Mouse (Mus musculus): Measurements from ENCODE around the gene Rab26. TPM values are rescaled to one million over a fixed set of nuclear protein-coding genes. Genes with fewer than 3 reads are reported as not detected.
A peak's percentile ranks its signal among the peaks of the same experiment; 100 is the strongest.

The Rab26 gene
- polyA plus RNA-seq, 1 experiment from 2014 or later: 0.92 TPM

DNA sequence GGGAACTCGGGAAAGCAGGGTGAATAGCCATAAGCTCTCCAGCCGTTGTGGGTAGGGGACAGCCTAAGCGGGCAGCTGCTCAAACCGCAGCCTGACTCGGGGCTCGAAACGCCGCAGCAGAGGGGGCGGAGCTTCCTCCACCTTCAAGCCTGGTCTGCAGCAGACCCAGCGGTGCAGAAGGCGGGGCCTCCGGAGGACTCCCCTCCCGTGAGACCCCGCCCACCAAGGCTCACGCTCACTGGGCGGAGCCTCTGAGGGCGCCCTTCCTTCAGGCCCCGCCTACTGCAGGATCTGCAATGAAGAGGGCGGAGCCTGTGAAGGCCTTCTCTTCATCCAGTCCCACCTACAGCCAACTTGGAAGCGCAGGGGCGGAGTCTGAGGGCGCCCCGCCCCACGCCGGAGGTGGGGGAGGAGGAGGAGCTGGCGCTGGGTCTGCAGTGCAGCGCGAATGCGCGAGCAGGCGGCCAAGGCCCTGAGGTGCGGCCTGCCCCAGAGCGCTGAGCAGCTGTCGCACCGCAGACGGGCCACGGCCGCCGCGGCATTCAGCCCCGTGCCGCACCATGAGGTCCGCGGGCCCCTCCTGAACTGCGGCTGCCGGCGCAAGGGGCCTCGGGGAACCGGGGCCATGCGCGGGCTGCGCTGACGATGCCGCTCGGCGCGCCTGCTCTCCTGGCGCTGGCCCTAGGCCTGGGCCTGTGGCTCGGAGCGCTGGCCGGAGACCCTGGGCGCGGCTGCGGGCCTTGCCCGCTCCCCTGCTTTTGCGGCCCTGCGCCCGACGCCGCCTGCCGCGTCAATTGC, 15.8 kb upstream of the Rab26 start, which contains the start of gene Pkd1:
Gene Pkd1, plus strand, starts transcription at position 217 of the 798 bp plus-strand sequence.
- ATAC-seq (replicated peaks; ENCODE audit: extremely low read depth, insufficient read depth, low FRiP score): peak; percentile 97
- peaks cover 19% of the 10 kb centered on the region for H3K4me1 ChIP-seq (ENCODE audit: control insufficient read depth, insufficient read depth, low read length)
- H3K9me3 ChIP-seq (replicated peaks; ENCODE audit: control insufficient read depth, low read length): no peaks in the 10 kb centered on the region
- peak within 1 kb of the TSS; percentile 85 for H3K4me3 ChIP-seq (ENCODE audit: low read length)
- no peaks in the 10 kb centered on the region for H3K27me3 ChIP-seq (ENCODE audit: control insufficient read depth, insufficient read depth, low read length)
- H3K27ac ChIP-seq (ENCODE audit: low read length): peak within 1 kb of the TSS; percentile 93
- H3K36me3 ChIP-seq (ENCODE audit: control insufficient read depth, insufficient read depth): no peaks in the 10 kb centered on the region
- peak within 1 kb of the TSS; percentile 94 for H3K4me2 ChIP-seq (ENCODE audit: low read depth, low read length)
- WGBS: under 1% methylated on average over 72 of the region's 72 CpGs
- H3K9ac ChIP-seq (ENCODE audit: low read length): peak within 1 kb of the TSS; percentile 89

DNA sequence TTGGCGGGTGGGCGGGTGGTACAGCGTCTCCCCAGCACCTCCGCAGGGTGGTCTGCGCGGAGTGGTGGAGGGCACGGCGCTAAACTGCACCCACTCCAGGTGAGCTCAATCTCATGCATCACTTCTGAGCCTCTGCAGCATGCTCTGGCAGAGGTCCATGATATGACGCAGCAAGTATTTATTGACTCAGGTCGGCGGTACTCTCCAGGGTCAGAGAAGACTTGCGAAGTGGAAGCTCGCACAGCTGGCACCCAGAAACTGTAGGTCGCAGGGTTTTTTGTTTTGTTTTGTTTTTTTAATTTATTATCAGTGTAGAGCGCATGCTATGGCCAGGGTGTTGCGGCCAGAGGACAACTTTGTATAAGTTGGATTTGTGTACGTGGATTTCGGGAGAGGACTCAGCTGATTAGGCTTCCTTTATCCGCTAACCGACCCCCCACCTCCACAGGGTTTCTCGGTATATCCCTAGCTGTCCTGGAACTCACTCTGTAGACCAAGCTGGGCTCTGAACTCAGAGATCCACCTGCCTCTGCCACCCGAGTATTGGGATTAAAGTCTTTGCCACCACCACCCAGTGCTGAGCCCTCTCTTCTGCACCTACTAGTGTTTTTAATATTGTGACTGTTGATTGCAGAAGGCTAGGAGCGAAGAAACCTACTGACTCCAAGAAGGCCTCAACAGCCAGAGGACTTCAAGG, 15.1 kb upstream of the Rab26 start:
- Histone ChIP-seq H3K4me3 (ENCODE audit: low read length) (peak overlapping the region; percentile 85), H3K4me1 (ENCODE audit: control insufficient read depth, insufficient read depth, low read length) (peaks cover 19% of the 10 kb centered on the region), H3K9ac (ENCODE audit: low read length) (peak overlapping the region; percentile 65), H3K36me3 (ENCODE audit: control insufficient read depth, insufficient read depth) (no peaks in the 10 kb centered on the region), H3K27me3 (ENCODE audit: control insufficient read depth, insufficient read depth, low read length) (no peaks in the 10 kb centered on the region), H3K27ac (ENCODE audit: low read length) (peak overlapping the region; percentile 78), H3K9me3 (replicated peaks; ENCODE audit: control insufficient read depth, low read length) (no peaks in the 10 kb centered on the region), H3K4me2 (ENCODE audit: low read depth, low read length) (peak overlapping the region; percentile 94)
- WGBS: 2% methylated on average over 23 of the region's 23 CpGs
- ATAC-seq (replicated peaks; ENCODE audit: extremely low read depth, insufficient read depth, low FRiP score): no peak

- WGBS: 36% methylated on average over 9 of the region's 9 CpGs
- Histone ChIP-seq H3K9ac (ENCODE audit: low read length) (peak overlapping the region; percentile 65), H3K36me3 (ENCODE audit: control insufficient read depth, insufficient read depth) (no peaks in the 10 kb centered on the region), H3K4me1 (ENCODE audit: control insufficient read depth, insufficient read depth, low read length) (peaks cover 19% of the 10 kb centered on the region), H3K4me2 (ENCODE audit: low read depth, low read length) (peak overlapping the region; percentile 94), H3K9me3 (replicated peaks; ENCODE audit: control insufficient read depth, low read length) (no peaks in the 10 kb centered on the region), H3K27me3 (ENCODE audit: control insufficient read depth, insufficient read depth, low read length) (no peaks in the 10 kb centered on the region), H3K27ac (ENCODE audit: low read length) (peak overlapping the region; percentile 78), H3K4me3 (ENCODE audit: low read length) (peak overlapping the region; percentile 85)
- ATAC-seq (replicated peaks; ENCODE audit: extremely low read depth, insufficient read depth, low FRiP score): no peak
These were observed 14.4 kb upstream of the Rab26 start for GRCm38 (mm10) chr17:24548435-24548834.

DNA sequence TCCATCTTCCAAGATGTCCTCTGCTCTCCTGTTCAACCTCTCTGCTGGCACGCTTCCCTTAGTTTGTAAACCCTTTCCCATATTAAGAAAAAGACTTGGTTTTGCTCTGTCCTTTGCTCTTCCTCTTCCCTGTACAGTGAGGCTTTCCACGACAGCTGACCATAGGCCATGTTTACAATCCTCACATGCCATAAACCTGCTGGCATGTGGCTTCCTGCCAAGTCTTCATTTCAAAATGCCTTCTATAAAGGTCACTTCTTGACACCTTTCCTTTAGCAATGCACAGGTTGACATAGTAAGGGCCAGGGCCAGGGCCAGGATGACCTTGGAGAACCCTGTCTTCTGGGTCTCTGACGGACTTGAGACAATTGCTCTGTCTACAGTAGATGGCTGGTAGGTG, 12.2 kb upstream of the Rab26 start:
- Histone ChIP-seq H3K4me3 (ENCODE audit: low read length) (no peak overlapping the region), H3K9me3 (replicated peaks; ENCODE audit: control insufficient read depth, low read length) (no peaks in the 10 kb centered on the region), H3K9ac (ENCODE audit: low read length) (no peak overlapping the region), H3K27me3 (ENCODE audit: control insufficient read depth, insufficient read depth, low read length) (no peaks in the 10 kb centered on the region), H3K4me1 (ENCODE audit: control insufficient read depth, insufficient read depth, low read length) (peaks cover 14% of the 10 kb centered on the region), H3K36me3 (ENCODE audit: control insufficient read depth, insufficient read depth) (no peaks in the 10 kb centered on the region), H3K27ac (ENCODE audit: low read length) (no peak overlapping the region), H3K4me2 (ENCODE audit: low read depth, low read length) (no peak overlapping the region)
- WGBS: 70% methylated on average over 3 of the region's 3 CpGs
- ATAC-seq (replicated peaks; ENCODE audit: extremely low read depth, insufficient read depth, low FRiP score): no peak

DNA sequence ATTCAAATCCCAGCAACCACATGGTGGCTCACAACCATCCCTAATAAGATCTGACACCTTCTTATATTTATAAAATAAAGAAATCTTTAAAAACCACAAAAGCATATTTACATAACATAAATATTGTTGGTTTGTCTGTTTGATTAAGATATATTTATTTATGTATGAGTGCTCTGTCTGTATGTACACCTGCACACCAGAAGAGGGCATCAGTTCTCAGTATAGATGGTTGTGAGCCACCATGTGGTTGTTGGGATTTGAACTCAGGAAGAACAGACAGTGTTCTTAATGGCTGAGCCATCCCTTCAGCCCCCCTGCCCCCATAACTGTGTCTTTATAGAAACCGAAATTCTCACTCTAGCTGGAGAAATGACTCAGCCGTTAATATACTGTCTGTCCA, 11.2 kb upstream of the Rab26 start:
- no peaks in the 10 kb centered on the region for H3K9me3 ChIP-seq (replicated peaks; ENCODE audit: control insufficient read depth, low read length)
- no peaks in the 10 kb centered on the region for H3K27me3 ChIP-seq (ENCODE audit: control insufficient read depth, insufficient read depth, low read length)
- WGBS: 91% methylated on average over 2 of the region's 2 CpGs
- no peak overlapping the region for H3K27ac ChIP-seq (ENCODE audit: low read length)
- no peak for ATAC-seq (replicated peaks; ENCODE audit: extremely low read depth, insufficient read depth, low FRiP score)
- no peak overlapping the region for H3K4me2 ChIP-seq (ENCODE audit: low read depth, low read length)
- no peaks in the 10 kb centered on the region for H3K36me3 ChIP-seq (ENCODE audit: control insufficient read depth, insufficient read depth)
- no peak overlapping the region for H3K9ac ChIP-seq (ENCODE audit: low read length)
- peaks cover 7% of the 10 kb centered on the region; the same call in 1 of the 2 replicates for H3K4me1 ChIP-seq (ENCODE audit: control insufficient read depth, insufficient read depth, low read length)
- no peak overlapping the region for H3K4me3 ChIP-seq (ENCODE audit: low read length)

GRCm38 (mm10) chr17:24544613-24545012, 10.6 kb upstream of the Rab26 start:
- Histone ChIP-seq H3K4me1 (ENCODE audit: control insufficient read depth, insufficient read depth, low read length) (peaks cover 7% of the 10 kb centered on the region; the same call in 1 of the 2 replicates), H3K4me3 (ENCODE audit: low read length) (no peak overlapping the region), H3K9ac (ENCODE audit: low read length) (no peak overlapping the region; the same call in 1 of the 2 replicates), H3K4me2 (ENCODE audit: low read depth, low read length) (no peak overlapping the region; the same call in 1 of the 2 replicates), H3K36me3 (ENCODE audit: control insufficient read depth, insufficient read depth) (no peaks in the 10 kb centered on the region), H3K27ac (ENCODE audit: low read length) (no peak overlapping the region), H3K27me3 (ENCODE audit: control insufficient read depth, insufficient read depth, low read length) (no peaks in the 10 kb centered on the region), H3K9me3 (replicated peaks; ENCODE audit: control insufficient read depth, low read length) (no peaks in the 10 kb centered on the region)
- no peak for ATAC-seq (replicated peaks; ENCODE audit: extremely low read depth, insufficient read depth, low FRiP score)
- WGBS: 17% methylated on average over 12 of the region's 12 CpGs

GRCm38 (mm10) chr17:24540375-24540774, 6.4 kb upstream of the Rab26 start:
- WGBS: 14% methylated on average over 3 of the region's 3 CpGs
- Histone ChIP-seq H3K27me3 (ENCODE audit: control insufficient read depth, insufficient read depth, low read length) (no peaks in the 10 kb centered on the region), H3K36me3 (ENCODE audit: control insufficient read depth, insufficient read depth) (no peaks in the 10 kb centered on the region), H3K9ac (ENCODE audit: low read length) (no peak overlapping the region), H3K9me3 (replicated peaks; ENCODE audit: control insufficient read depth, low read length) (no peaks in the 10 kb centered on the region), H3K27ac (ENCODE audit: low read length) (no peak overlapping the region), H3K4me2 (ENCODE audit: low read depth, low read length) (no peak overlapping the region), H3K4me3 (ENCODE audit: low read length) (no peak overlapping the region), H3K4me1 (ENCODE audit: control insufficient read depth, insufficient read depth, low read length) (no peaks in the 10 kb centered on the region)
- no peak for ATAC-seq (replicated peaks; ENCODE audit: extremely low read depth, insufficient read depth, low FRiP score)

DNA sequence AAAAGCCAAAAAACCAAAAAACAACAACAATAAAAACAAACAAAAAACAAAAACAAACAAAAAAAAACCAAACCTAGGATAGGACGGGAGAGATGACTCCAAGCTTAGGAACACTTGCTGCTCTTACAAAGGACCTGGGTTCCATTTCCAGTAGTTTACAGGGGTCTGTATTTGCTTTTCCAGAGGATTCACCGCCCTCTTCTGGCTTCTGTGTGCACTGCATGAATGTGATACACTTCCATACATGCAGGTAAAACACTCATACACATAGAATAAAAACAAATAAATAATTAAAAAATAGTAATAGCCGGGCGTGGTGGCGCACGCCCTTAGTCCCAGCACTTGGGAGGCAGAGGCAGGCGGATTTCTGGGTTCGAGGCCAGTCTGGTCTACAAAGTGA, 4.9 kb upstream of the Rab26 start:
- no peaks in the 10 kb centered on the region for H3K4me1 ChIP-seq (ENCODE audit: control insufficient read depth, insufficient read depth, low read length)
- no peaks in the 10 kb centered on the region for H3K9me3 ChIP-seq (replicated peaks; ENCODE audit: control insufficient read depth, low read length)
- H3K27me3 ChIP-seq (ENCODE audit: control insufficient read depth, insufficient read depth, low read length): no peaks in the 10 kb centered on the region
- WGBS: 59% methylated on average over 8 of the region's 8 CpGs
- no peak overlapping the region for H3K4me3 ChIP-seq (ENCODE audit: low read length)
- H3K9ac ChIP-seq (ENCODE audit: low read length): no peak overlapping the region
- no peak overlapping the region for H3K4me2 ChIP-seq (ENCODE audit: low read depth, low read length)
- no peaks in the 10 kb centered on the region for H3K36me3 ChIP-seq (ENCODE audit: control insufficient read depth, insufficient read depth)
- H3K27ac ChIP-seq (ENCODE audit: low read length): no peak overlapping the region
- ATAC-seq (replicated peaks; ENCODE audit: extremely low read depth, insufficient read depth, low FRiP score): no peak

DNA sequence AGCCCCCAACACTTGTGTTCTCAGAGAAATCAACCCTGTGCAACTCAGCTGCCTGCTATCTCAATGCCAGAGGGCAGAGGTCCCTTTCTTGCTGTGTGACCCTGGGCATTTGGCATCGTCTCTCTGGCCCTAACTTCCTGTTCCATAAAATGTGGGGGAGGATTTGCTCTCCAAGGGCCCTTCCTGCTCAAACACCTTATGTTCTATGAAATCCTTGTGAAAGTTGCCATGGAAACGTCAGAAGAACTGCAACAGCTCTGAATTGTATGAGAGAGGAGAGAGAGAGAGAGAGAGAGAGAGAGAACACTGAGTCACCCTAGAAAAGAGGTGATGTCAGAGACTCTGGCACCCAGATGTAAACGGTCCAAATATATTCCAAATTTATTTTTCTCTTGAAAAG, 3.5 kb upstream of the Rab26 start:
- peaks cover 7% of the 10 kb centered on the region for H3K4me1 ChIP-seq (ENCODE audit: control insufficient read depth, insufficient read depth, low read length)
- H3K4me3 ChIP-seq (ENCODE audit: low read length): no peak overlapping the region
- H3K36me3 ChIP-seq (ENCODE audit: control insufficient read depth, insufficient read depth): no peaks in the 10 kb centered on the region
- H3K4me2 ChIP-seq (ENCODE audit: low read depth, low read length): no peak overlapping the region
- 38% methylated on average over 3 of the region's 3 CpGs for WGBS
- no peak for ATAC-seq (replicated peaks; ENCODE audit: extremely low read depth, insufficient read depth, low FRiP score)
- H3K27ac ChIP-seq (ENCODE audit: low read length): no peak overlapping the region
- no peaks in the 10 kb centered on the region for H3K27me3 ChIP-seq (ENCODE audit: control insufficient read depth, insufficient read depth, low read length)
- H3K9ac ChIP-seq (ENCODE audit: low read length): no peak overlapping the region
- no peaks in the 10 kb centered on the region for H3K9me3 ChIP-seq (replicated peaks; ENCODE audit: control insufficient read depth, low read length)
